Mouse (Mus musculus) midbrain, embryonic 15.5 days (tissue): ENCODE data around the gene Ndufaf3. TPM values are rescaled to one million over a fixed set of nuclear protein-coding genes. Genes with fewer than 3 reads are reported as not detected.
A peak's percentile ranks its signal among the peaks of the same experiment; 100 is the strongest.

Experiments
- ATAC-seq: fragments of 200-750 bp; cut with Nextera tagmentation; replicated peaks from 2 replicates; pipeline ENCODE4 v1.8.0; 2017; ENCODE audit warnings: moderate TSS enrichment
- H3K27ac ChIP-seq: fragments of 300-500 bp; sonication (generic); 2 replicates; pipeline ENCODE4 v1.5.1; 2015; ENCODE audit warnings: mild to moderate bottlenecking, inconsistent platforms
- H3K27me3 ChIP-seq: fragments of 300-500 bp; sonication (generic); replicated peaks from 2 replicates; pipeline ENCODE4 v1.6.1; 2015; ENCODE audit warnings: inconsistent platforms
- H3K36me3 ChIP-seq: fragments of 300-500 bp; sonication (generic); replicated peaks from 2 replicates; pipeline ENCODE4 v1.6.1; 2015; ENCODE audit warnings: inconsistent platforms
- H3K4me1 ChIP-seq: fragments of 300-500 bp; sonication (generic); 2 replicates; pipeline ENCODE4 v1.6.1; 2015; ENCODE audit warnings: inconsistent platforms
- H3K4me2 ChIP-seq: fragments of 300-500 bp; sonication (generic); 2 replicates; pipeline ENCODE4 v1.6.1; 2015; ENCODE audit warnings: inconsistent platforms, mild to moderate bottlenecking, moderate library complexity
- H3K4me3 ChIP-seq: fragments of 300-500 bp; sonication (generic); 2 replicates; pipeline ENCODE4 v1.5.1; 2015; ENCODE audit warnings: mild to moderate bottlenecking, inconsistent platforms
- H3K9ac ChIP-seq: fragments of 300-500 bp; sonication (generic); 2 replicates; pipeline ENCODE4 v1.6.1; 2015; ENCODE audit warnings: mild to moderate bottlenecking, inconsistent platforms
- H3K9me3 ChIP-seq: fragments of 300-500 bp; sonication (generic); 2 replicates; pipeline ENCODE4 v1.6.1; 2016; ENCODE audit warnings: inconsistent platforms
- WGBS: fragments of 180-500 bp; shearing (Covaris S2); methylation state at CpG from one replicate; pipeline ENCODE4 v1.1.7; 2015; ENCODE audit warnings: mixed read lengths; 5-methylcytosine and 5-hydroxymethylcytosine counted together
- polyA plus RNA-seq: library from polyadenylated mRNA; unstranded; fragments of >200 nt; fragmentation: Nextera tagmentation; extraction: Ambion mirVana; gene quantifications from 2 replicates; pipeline ENCODE4 v1.2.1, GENCODE M21; 2015

The Ndufaf3 gene
- polyA plus RNA-seq, 1 experiment from 2014 or later, result 76.8 TPM

GRCm38 (mm10) chr9:108570207-108570896 lies 3.1 kb upstream of the Ndufaf3 start:
- Histone ChIP-seq H3K9ac (peak overlapping the region; percentile 58), H3K4me2 (peak overlapping the region; percentile 98), H3K27me3 (no peaks in the 10 kb centered on the region), H3K4me1 (peaks cover 67% of the 10 kb centered on the region), H3K9me3 (no peaks in the 10 kb centered on the region), H3K4me3 (peak overlapping the region; percentile 62), H3K36me3 (peaks cover 37% of the 10 kb centered on the region), H3K27ac (peak overlapping the region; percentile 75)
- 2% methylated on average over 40 of the region's 40 CpGs for WGBS
- ATAC-seq, result no peak; the same call in none of the 2 replicates

DNA sequence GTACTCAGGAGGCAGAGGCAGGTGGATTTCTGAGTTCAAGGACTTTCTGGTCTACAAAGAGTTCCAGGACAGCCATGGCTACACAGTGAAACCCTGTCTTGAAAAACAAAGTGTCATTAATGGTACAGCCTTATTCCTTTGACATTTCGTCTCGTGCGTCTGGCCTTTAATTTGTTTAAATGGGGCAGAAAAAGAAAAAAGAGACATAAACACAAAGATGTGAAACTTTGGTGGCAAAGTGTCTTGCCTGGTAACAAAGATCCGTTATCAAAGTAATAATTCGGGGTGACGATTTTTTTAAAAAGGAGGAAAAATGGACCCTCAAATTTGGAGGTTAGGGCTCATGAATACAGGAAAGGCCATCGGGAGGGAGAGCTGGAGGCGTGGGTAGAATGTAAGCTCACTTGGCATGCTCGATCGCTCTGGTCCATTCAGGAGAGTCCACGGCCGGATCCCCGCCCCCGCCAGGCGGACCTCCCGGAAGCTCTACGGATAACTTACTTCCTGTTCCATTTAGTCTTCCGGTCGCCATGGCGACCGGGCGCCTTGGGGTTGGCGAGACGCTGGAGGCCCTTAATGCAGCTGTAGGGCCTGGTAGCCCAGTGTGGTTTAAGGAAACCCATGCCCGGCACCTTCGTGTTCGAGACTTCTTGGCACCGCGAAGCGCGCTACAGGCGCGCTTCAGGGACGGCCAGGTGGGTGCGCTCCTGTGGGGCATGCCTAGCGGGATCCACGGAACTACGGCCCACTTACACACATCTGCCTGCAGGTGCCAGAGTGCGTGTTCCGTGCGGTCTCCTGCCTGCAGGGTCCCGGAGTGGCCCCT lies 2.4 kb upstream of the Ndufaf3 start, which contains the start of gene Dalrd3:
Gene Dalrd3, plus strand, starts transcription at position 506 of the 826 bp plus-strand sequence.
- peaks cover 41% of the 10 kb centered on the region for H3K36me3 ChIP-seq

DNA sequence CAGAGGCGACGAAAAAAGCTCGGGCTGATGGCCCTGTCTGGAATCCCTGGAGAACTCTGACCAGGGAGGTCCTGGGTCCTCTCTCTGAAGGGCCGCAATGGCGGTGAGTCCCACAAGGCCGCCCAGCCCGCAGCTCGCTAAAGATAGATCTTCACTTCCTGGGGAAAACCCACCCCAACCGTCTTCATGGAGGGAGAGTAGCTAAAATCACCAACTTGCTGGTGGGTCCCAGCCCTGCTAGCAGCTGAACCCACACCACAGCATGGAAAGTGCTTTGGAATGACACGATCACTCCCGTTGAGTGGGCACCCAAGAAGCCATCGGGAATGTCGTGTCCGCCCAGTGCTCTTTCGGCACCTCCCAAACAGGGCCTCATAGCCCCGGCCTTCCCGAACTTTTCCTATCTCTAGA lies 1.3 kb upstream of the Ndufaf3 start:
- no peak overlapping the region for H3K9ac ChIP-seq
- H3K4me3 ChIP-seq, result peak overlapping the region; percentile 67
- WGBS, result 81% methylated on average over 17 of the region's 17 CpGs
- no peak for ATAC-seq
- peaks cover 51% of the 10 kb centered on the region for H3K4me1 ChIP-seq
- no peaks in the 10 kb centered on the region for H3K9me3 ChIP-seq
- H3K4me2 ChIP-seq, result peak overlapping the region; percentile 94
- H3K36me3 ChIP-seq, result peaks cover 51% of the 10 kb centered on the region
- H3K27ac ChIP-seq, result no peak overlapping the region
- no peaks in the 10 kb centered on the region for H3K27me3 ChIP-seq

More for the DNA sequence above, 2.4 kb upstream of the Ndufaf3 start, which contains the start of gene Dalrd3:
- peak; percentile 61 for ATAC-seq
- Histone ChIP-seq H3K4me3 (peak within 1 kb of the TSS; percentile 62), H3K9ac (peak within 1 kb of the TSS; percentile 58), H3K27ac (peak within 1 kb of the TSS; percentile 75), H3K4me1 (peaks cover 61% of the 10 kb centered on the region), H3K4me2 (peak within 1 kb of the TSS; percentile 98), H3K9me3 (no peaks in the 10 kb centered on the region), H3K27me3 (no peaks in the 10 kb centered on the region)
- WGBS, result 5% methylated on average over 42 of the region's 42 CpGs

- peak overlapping the region; percentile 67 for H3K4me3 ChIP-seq
- 9% methylated on average over 18 of the region's 18 CpGs for WGBS
- peak overlapping the region; percentile 76 for H3K9ac ChIP-seq
- peaks cover 49% of the 10 kb centered on the region for H3K36me3 ChIP-seq
- peaks cover 48% of the 10 kb centered on the region for H3K4me1 ChIP-seq
- peak overlapping the region; percentile 94 for H3K4me2 ChIP-seq
- peak overlapping the region; percentile 96 for H3K27ac ChIP-seq
- ATAC-seq, result no peak
- no peaks in the 10 kb centered on the region for H3K27me3 ChIP-seq
- no peaks in the 10 kb centered on the region for H3K9me3 ChIP-seq
These were observed 741 bp upstream of the Ndufaf3 start for GRCm38 (mm10) chr9:108567931-108568419.

GRCm38 (mm10) chr9:108565881-108566814 lies 1.1 kb downstream of the Ndufaf3 start:
- Histone ChIP-seq H3K4me3 (peak overlapping the region; percentile 67), H3K36me3 (peaks cover 36% of the 10 kb centered on the region), H3K27ac (peak overlapping the region; percentile 96), H3K9ac (peak overlapping the region; percentile 76), H3K27me3 (no peaks in the 10 kb centered on the region), H3K4me1 (peaks cover 60% of the 10 kb centered on the region), H3K4me2 (peak overlapping the region; percentile 94), H3K9me3 (no peaks in the 10 kb centered on the region)
- ATAC-seq, result no peak
- 10% methylated on average over 35 of the region's 35 CpGs for WGBS

- no peaks in the 10 kb centered on the region for H3K9me3 ChIP-seq
- no peak overlapping the region for H3K4me3 ChIP-seq
- H3K27me3 ChIP-seq, result no peaks in the 10 kb centered on the region
- H3K27ac ChIP-seq, result no peak overlapping the region
- no peak overlapping the region for H3K9ac ChIP-seq
- H3K4me2 ChIP-seq, result no peak overlapping the region
- H3K36me3 ChIP-seq, result peaks cover 36% of the 10 kb centered on the region
- ATAC-seq, result no peak
- H3K4me1 ChIP-seq, result peaks cover 52% of the 10 kb centered on the region
- WGBS, result 91% methylated on average over 7 of the region's 7 CpGs
These were observed 3.1 kb downstream of the Ndufaf3 start for GRCm38 (mm10) chr9:108564131-108564530.

- Histone ChIP-seq H3K27ac (no peak overlapping the region), H3K9ac (no peak overlapping the region), H3K27me3 (no peaks in the 10 kb centered on the region), H3K9me3 (no peaks in the 10 kb centered on the region), H3K4me3 (no peak overlapping the region), H3K4me1 (peaks cover 47% of the 10 kb centered on the region), H3K36me3 (peaks cover 41% of the 10 kb centered on the region), H3K4me2 (no peak overlapping the region)
- WGBS, result 97% methylated on average over 8 of the region's 8 CpGs
- ATAC-seq, result no peak
These were observed 3.6 kb downstream of the Ndufaf3 start for GRCm38 (mm10) chr9:108563671-108564070.

DNA sequence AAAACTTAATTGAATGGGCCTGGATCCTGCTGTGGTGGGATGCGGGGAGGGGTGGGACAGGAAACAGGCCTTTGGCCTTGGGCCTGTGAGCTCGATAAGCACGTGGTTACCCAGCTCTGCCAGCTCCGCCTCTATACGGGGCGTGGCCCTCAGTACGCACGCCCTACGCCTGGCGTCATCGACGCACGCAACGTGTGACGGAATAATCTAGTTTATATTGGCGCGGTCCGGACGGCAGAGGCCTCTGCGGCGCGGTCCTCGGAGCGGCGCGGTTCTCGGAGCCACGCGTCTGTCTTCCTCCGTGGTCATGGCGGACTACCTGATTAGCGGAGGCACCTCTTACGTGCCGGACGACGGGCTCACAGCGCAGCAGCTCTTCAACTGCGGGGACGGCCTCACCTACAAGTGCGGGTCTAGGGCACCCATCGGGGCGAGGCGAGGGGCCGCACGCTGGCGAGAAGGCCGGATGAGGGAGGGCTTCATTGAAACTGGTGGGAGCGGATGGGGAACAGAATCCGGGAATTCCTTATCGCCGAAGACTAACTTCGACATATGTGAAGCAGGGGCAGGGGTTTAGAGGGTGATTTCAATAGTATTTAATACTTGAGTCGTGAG lies 6.9 kb downstream of the Ndufaf3 start, which contains the start of gene Impdh2:
Gene Impdh2, plus strand, starts transcription at position 60 of the 615 bp plus-strand sequence.
- peak within 1 kb of the TSS; percentile 62 for H3K4me2 ChIP-seq
- WGBS, result under 1% methylated on average over 53 of the region's 53 CpGs
- peak within 1 kb of the TSS; percentile 78 for H3K27ac ChIP-seq
- no peaks in the 10 kb centered on the region for H3K9me3 ChIP-seq
- peaks cover 61% of the 10 kb centered on the region for H3K36me3 ChIP-seq
- no peaks in the 10 kb centered on the region for H3K27me3 ChIP-seq
- peaks cover 23% of the 10 kb centered on the region for H3K4me1 ChIP-seq
- ATAC-seq, result peak; percentile 99
- H3K4me3 ChIP-seq, result peak within 1 kb of the TSS; percentile 52
- H3K9ac ChIP-seq, result peak within 1 kb of the TSS; percentile 71

DNA sequence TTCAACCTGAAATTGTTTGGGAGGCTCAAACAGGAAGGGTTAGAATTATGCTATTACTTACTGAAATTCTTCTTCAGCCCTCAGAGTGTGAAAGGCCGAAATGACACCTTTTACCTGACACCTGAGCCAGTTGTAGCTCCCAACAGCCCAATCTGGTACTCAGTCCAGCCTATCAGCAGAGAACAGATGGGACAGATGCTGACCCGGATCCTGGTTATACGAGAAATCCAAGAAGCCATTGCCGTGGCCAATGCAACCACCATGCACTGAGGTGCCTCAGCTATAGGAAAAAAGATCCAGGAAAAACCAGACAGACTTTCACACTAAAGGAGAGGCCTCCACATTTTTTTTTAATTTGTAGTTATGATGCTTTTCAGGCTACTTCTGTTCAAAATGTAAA lies 8.1 kb downstream of the Ndufaf3 start:
- Histone ChIP-seq H3K4me2 (no peak overlapping the region), H3K9ac (no peak overlapping the region), H3K9me3 (no peaks in the 10 kb centered on the region), H3K27ac (no peak overlapping the region), H3K27me3 (no peaks in the 10 kb centered on the region), H3K36me3 (peaks cover 59% of the 10 kb centered on the region), H3K4me3 (no peak overlapping the region), H3K4me1 (peaks cover 21% of the 10 kb centered on the region)
- ATAC-seq, result no peak
- 92% methylated on average over 4 of the region's 4 CpGs for WGBS

DNA sequence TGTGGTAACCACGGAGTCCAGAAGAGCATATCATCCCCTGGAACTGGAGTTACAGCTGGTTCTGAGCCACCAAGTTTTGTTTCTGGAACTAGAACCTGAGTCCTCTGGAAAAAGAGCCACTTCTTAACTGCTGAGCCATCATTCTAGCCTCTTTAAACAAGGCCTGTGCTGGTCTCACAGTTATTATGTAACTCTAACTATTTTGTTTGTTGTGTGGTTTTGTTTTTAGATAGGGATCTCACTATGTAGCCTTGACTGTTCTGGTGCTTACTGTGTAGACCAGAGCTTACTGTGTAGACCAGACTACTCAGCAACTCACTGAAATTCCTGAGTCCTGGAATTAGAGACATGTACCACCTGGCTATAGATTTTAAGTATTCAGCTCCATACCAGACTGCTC lies 20.4 kb downstream of the Ndufaf3 start:
- no peak overlapping the region for H3K4me2 ChIP-seq
- H3K36me3 ChIP-seq, result peaks cover 56% of the 10 kb centered on the region
- H3K4me1 ChIP-seq, result no peaks in the 10 kb centered on the region
- H3K9ac ChIP-seq, result no peak overlapping the region
- ATAC-seq, result no peak
- no peak overlapping the region for H3K4me3 ChIP-seq
- no peaks in the 10 kb centered on the region for H3K9me3 ChIP-seq
- no peak overlapping the region for H3K27ac ChIP-seq
- 98% methylated on average over 1 of the region's 1 CpGs for WGBS
- no peaks in the 10 kb centered on the region for H3K27me3 ChIP-seq

DNA sequence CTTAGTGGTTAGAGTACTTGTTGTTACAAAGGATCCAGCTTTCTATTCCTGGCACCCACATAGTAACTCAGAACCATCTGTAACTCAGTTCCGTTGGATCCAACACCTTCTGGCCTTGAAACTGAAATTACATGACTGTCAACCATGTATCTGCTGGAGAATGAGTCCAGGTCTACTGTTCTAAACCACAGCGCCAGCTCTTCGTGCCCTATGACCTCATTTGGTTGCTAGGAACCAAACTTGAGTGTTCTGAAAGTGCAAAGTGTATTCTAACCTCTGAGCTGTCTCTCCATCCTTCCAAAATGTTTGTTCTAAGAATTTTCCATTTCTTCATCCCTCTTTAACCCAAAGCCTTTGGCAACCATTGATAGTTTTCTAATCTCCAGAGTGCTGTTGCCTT lies 21.2 kb downstream of the Ndufaf3 start:
- no peaks in the 10 kb centered on the region for H3K27me3 ChIP-seq
- 95% methylated on average over 3 of the region's 3 CpGs for WGBS
- H3K4me2 ChIP-seq, result no peak overlapping the region
- ATAC-seq, result no peak
- no peaks in the 10 kb centered on the region for H3K9me3 ChIP-seq
- no peak overlapping the region for H3K27ac ChIP-seq
- H3K4me3 ChIP-seq, result no peak overlapping the region
- H3K36me3 ChIP-seq, result peaks cover 59% of the 10 kb centered on the region
- no peak overlapping the region for H3K9ac ChIP-seq
- no peaks in the 10 kb centered on the region for H3K4me1 ChIP-seq
